Mouse (Mus musculus): ENCODE measurements at regions not wholly inside any gene's neighbourhood (a gene's known extent, or its start where the extent isn't known, plus 50 kb on each side); places are given as distances from the start of the nearest gene placed in this dataset.

GRCm38 (mm10) chr19:18336637-18337036 is 295.0 kb downstream of the Ostf1 start:
- Histone ChIP-seq H3K4me3 (replicated peaks in 1 of 3; ENCODE audit: low read depth in 2 of 3, low read length in 2 of 3, poor library complexity in 1 of 3) (no peak overlapping the region), H3K4me2 (ENCODE audit: insufficient read depth, low read depth, poor library complexity, severe bottlenecking) (no peak overlapping the region), H3K4me1 (ENCODE audit: control insufficient read depth in 1 of 2, insufficient read depth in 2 of 2) (peaks cover 18 to 45% of the 10 kb centered on the region in 2 experiments), H3K9ac (ENCODE audit: insufficient read depth, low read depth) (no peak overlapping the region), H3K27ac (ENCODE audit: insufficient read depth, low read depth) (no peak overlapping the region), H3K36me3 (replicated peaks in 1 of 2; ENCODE audit: control insufficient read depth in 1 of 2, insufficient read depth in 1 of 2, low read length in 1 of 2) (no peaks in the 10 kb centered on the region), H3K79me2 (replicated peaks; ENCODE audit: control insufficient read depth, extremely low read depth, insufficient read depth, poor library complexity, severe bottlenecking) (no peaks in the 10 kb centered on the region), H3K9me3 (replicated peaks; ENCODE audit: low read length) (no peaks in the 10 kb centered on the region), H3K27me3 (replicated peaks) (no peaks in the 10 kb centered on the region)
- TF ChIP-seq MXI1 (IDR thresholded peaks at IDR 0.05; ENCODE audit: low read depth, low read length) (no peak), POLR2AphosphoS2 (IDR thresholded peaks at IDR 0.05; ENCODE audit: low read depth, low read length) (no peak), MEF2A (IDR thresholded peaks at IDR 0.05; ENCODE audit: borderline replicate concordance, low read depth, low read length) (no peak), JUN (IDR thresholded peaks at IDR 0.05; ENCODE audit: insufficient read depth, low read depth, low read length) (no peak), ZMIZ1 (IDR thresholded peaks at IDR 0.05; ENCODE audit: low read depth, low read length) (no peak), JUND (conservative IDR thresholded peaks at IDR 0.05; ENCODE audit: low read depth, low read length) (no peak), MYC (IDR thresholded peaks at IDR 0.05; ENCODE audit: low read depth, low read length) (no peak), E2F4 (IDR thresholded peaks at IDR 0.05; ENCODE audit: insufficient replicate concordance, low read depth, low read length) (no peak), HCFC1 (IDR thresholded peaks at IDR 0.05; ENCODE audit: low read depth, low read length) (no peak), CHD2 (IDR thresholded peaks at IDR 0.05; ENCODE audit: low read length) (no peak), PAX5 (IDR thresholded peaks at IDR 0.05; ENCODE audit: low read length) (no peak), GABPA (IDR thresholded peaks at IDR 0.05; ENCODE audit: insufficient replicate concordance, low read depth, low read length) (no peak), USF2 (conservative IDR thresholded peaks at IDR 0.05; ENCODE audit: low read depth, low read length) (no peak)
- DNase-seq (ENCODE audit: extremely low read depth): no peak
- in situ Hi-C loops (cut with MboI; ENCODE audit: low pct_ligation_motif_present, low pct_unique_long_range_greater_than_20kb, low sequenced_read_pairs): no loop called here
- dilution Hi-C loops (cut with MboI; ENCODE audit: extremely low pct_ligation_motif_present, extremely low pct_unique_long_range_greater_than_20kb, low sequenced_read_pairs): no loop called here

GRCm38 (mm10) chr19:18334639-18335038 is 297.0 kb downstream of the Ostf1 start:
- no peaks in the 10 kb centered on the region for H3K79me2 ChIP-seq (replicated peaks; ENCODE audit: control insufficient read depth, extremely low read depth, insufficient read depth, poor library complexity, severe bottlenecking)
- no peaks in the 10 kb centered on the region for H3K9me3 ChIP-seq (replicated peaks; ENCODE audit: low read length)
- no peaks in the 10 kb centered on the region for H3K36me3 ChIP-seq (replicated peaks in 1 of 2; ENCODE audit: control insufficient read depth in 1 of 2, insufficient read depth in 1 of 2, low read length in 1 of 2)
- H3K4me1 ChIP-seq (ENCODE audit: control insufficient read depth in 1 of 2, insufficient read depth in 2 of 2): peaks cover 18 to 50% of the 10 kb centered on the region in 2 experiments
- no peaks in the 10 kb centered on the region for H3K27me3 ChIP-seq (replicated peaks)
- peak overlapping the region; percentile 78 for H3K27ac ChIP-seq (ENCODE audit: insufficient read depth, low read depth)
- H3K9ac ChIP-seq (ENCODE audit: insufficient read depth, low read depth): no peak overlapping the region; the same call in 1 of the 2 replicates
- peak; percentile 87 for DNase-seq (ENCODE audit: extremely low read depth)
- H3K4me3 ChIP-seq (replicated peaks in 1 of 3; ENCODE audit: low read depth in 2 of 3, low read length in 2 of 3, poor library complexity in 1 of 3): no peak overlapping the region
- in situ Hi-C loops (cut with MboI; ENCODE audit: low pct_ligation_motif_present, low pct_unique_long_range_greater_than_20kb, low sequenced_read_pairs) (no loop called here), dilution Hi-C loops (cut with MboI; ENCODE audit: extremely low pct_ligation_motif_present, extremely low pct_unique_long_range_greater_than_20kb, low sequenced_read_pairs) (no loop called here)
- H3K4me2 ChIP-seq (ENCODE audit: insufficient read depth, low read depth, poor library complexity, severe bottlenecking): peak overlapping the region; percentile 76
- TF ChIP-seq MAFK (IDR thresholded peaks at IDR 0.05; ENCODE audit: insufficient replicate concordance, low read length): 0 out of 2 replicates have a peak, but pooled peaks have one; percentile 32
- no peak for TF ChIP-seq ELF1 (IDR thresholded peaks at IDR 0.05; ENCODE audit: low read depth, low read length)
- TF ChIP-seq RCOR1 (conservative IDR thresholded peaks at IDR 0.05; ENCODE audit: low read depth, low read length): no peak
- TF ChIP-seq BHLHE40 (IDR thresholded peaks at IDR 0.05; ENCODE audit: low read depth, low read length): peak; percentile 91
- no peak for TF ChIP-seq USF1 (IDR thresholded peaks at IDR 0.05; ENCODE audit: low read depth, low read length)
- TF ChIP-seq CTCF (conservative IDR thresholded peaks at IDR 0.05 in 1 of 2, IDR thresholded peaks at IDR 0.05 in 1 of 2; ENCODE audit: low read depth in 2 of 2, low read length in 2 of 2): no peak
- 0 out of 2 replicates have a peak, but pooled peaks have one; percentile 81 for TF ChIP-seq CHD1 (IDR thresholded peaks at IDR 0.05; ENCODE audit: low read depth, low read length)
- no peak for TF ChIP-seq MAZ (IDR thresholded peaks at IDR 0.05; ENCODE audit: low read depth, low read length)
- TF ChIP-seq IRF4 (IDR thresholded peaks at IDR 0.05; ENCODE audit: low read depth, low read length): peak; percentile 88
- peak; percentile 62; the same call in 1 of the 2 replicates for TF ChIP-seq JUND (conservative IDR thresholded peaks at IDR 0.05; ENCODE audit: low read depth, low read length)
- TF ChIP-seq PAX5 (IDR thresholded peaks at IDR 0.05; ENCODE audit: low read length): no peak
- peak; percentile 85 for TF ChIP-seq ETS1 (conservative IDR thresholded peaks at IDR 0.05; ENCODE audit: low read depth, low read length)
- no peak for TF ChIP-seq SMC3 (IDR thresholded peaks at IDR 0.05; ENCODE audit: low read depth, low read length)
- peak; percentile 59; the same call in 1 of the 2 replicates for TF ChIP-seq TCF12 (IDR thresholded peaks at IDR 0.05; ENCODE audit: low read depth, low read length)
- TF ChIP-seq UBTF (IDR thresholded peaks at IDR 0.05; ENCODE audit: low read depth, low read length): no peak
- no peak for TF ChIP-seq ZNF384 (IDR thresholded peaks at IDR 0.05; ENCODE audit: low read depth, low read length)
- peak; percentile 65; the same call in 1 of the 2 replicates for TF ChIP-seq JUN (IDR thresholded peaks at IDR 0.05; ENCODE audit: insufficient read depth, low read depth, low read length)
- TF ChIP-seq NELFE (IDR thresholded peaks at IDR 0.05; ENCODE audit: low read depth, low read length): no peak
- TF ChIP-seq KAT2A (IDR thresholded peaks at IDR 0.05; ENCODE audit: insufficient replicate concordance, low read length): no peak
- TF ChIP-seq MEF2A (IDR thresholded peaks at IDR 0.05; ENCODE audit: borderline replicate concordance, low read depth, low read length): peak; percentile 44; the same call in 1 of the 2 replicates
- peak; percentile 35; the same call in 1 of the 2 replicates for TF ChIP-seq HCFC1 (IDR thresholded peaks at IDR 0.05; ENCODE audit: low read depth, low read length)
- TF ChIP-seq GABPA (IDR thresholded peaks at IDR 0.05; ENCODE audit: insufficient replicate concordance, low read depth, low read length): no peak
- no peak for TF ChIP-seq ZMIZ1 (IDR thresholded peaks at IDR 0.05; ENCODE audit: low read depth, low read length)
- peak; percentile 78 for TF ChIP-seq MYC (IDR thresholded peaks at IDR 0.05; ENCODE audit: low read depth, low read length)
- TF ChIP-seq POLR2AphosphoS2 (IDR thresholded peaks at IDR 0.05; ENCODE audit: low read depth, low read length): no peak
- no peak for TF ChIP-seq SIN3A (IDR thresholded peaks at IDR 0.05; ENCODE audit: low read length)
- peak; percentile 57; the same call in 1 of the 2 replicates for TF ChIP-seq MXI1 (IDR thresholded peaks at IDR 0.05; ENCODE audit: low read depth, low read length)
